Mouse (Mus musculus): ENCODE data around the gene Prpsap2.

- TF ChIP-seq CTCF (IDR thresholded peaks at IDR 0.05; ENCODE audit: low read depth, low read length), result no peak
- TF ChIP-seq POLR2A (IDR thresholded peaks at IDR 0.05; ENCODE audit: borderline replicate concordance, low read depth, low read length), result no peak
These were observed 62.0 kb downstream of the Prpsap2 start for GRCm38 (mm10) chr11:61699933-61700332.
